Mouse (Mus musculus): ENCODE data around the gene Sart1.

DNA sequence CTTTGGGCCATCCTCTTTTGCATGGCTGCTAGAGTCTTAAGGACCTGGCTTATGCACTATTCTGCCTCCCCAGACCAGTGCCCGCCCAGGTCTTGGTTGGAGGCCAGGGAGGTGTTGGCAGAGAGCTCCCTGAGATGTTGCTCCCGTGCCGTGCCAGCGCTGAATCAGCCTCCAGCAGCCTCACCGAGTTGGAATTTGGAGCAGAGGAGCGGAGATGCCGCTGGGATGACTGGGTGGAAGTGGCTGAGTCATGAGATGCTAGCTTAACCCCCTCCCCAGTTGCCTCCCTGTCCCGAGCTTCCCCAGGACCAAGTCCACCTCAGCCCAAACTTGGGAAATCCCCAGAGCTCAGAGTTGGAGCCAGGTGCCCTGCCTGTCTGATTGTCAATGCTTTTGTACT is 41.3 kb upstream of the Sart1 start:
- TF ChIP-seq POLR2A (IDR thresholded peaks at IDR 0.05; ENCODE audit: control insufficient read depth, extremely low read depth, insufficient read depth, low read length, poor library complexity) (no peak), CTCF (IDR thresholded peaks at IDR 0.05; ENCODE audit: borderline replicate concordance, control insufficient read depth, extremely low read depth, insufficient read depth, low read length, poor library complexity) (no peak)
